Mouse (Mus musculus): ENCODE results near the gene Stk17b. TPM values are rescaled to one million over a fixed set of nuclear protein-coding genes. Genes with fewer than 3 reads are reported as not detected.

Stk17b gene
- polyA plus RNA-seq, 1 experiment = 33.1 TPM

DNA sequence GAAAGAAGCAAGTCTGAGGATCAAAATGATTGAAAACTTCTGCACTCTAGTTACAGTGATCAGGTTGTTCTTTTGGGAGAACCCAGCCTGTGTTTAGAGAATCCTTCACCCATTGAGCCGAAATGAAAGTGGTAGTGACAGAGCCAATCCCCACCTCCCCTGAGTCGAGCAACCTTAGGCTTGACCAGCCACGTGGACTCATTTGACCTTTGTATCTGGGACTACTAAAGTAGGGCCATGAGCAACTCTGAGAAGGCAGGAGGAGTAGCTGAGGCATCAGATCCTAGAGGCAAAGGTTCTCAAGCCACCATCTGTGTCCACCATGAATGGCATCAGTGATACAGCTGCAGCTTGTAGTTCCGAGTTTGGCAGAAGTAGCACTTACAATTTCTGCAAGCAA, 10.6 kb upstream of the Stk17b start:
- TF ChIP-seq CTCF (IDR thresholded peaks at IDR 0.05; ENCODE audit: control insufficient read depth, insufficient read depth, low read length) (no peak), POLR2A (IDR thresholded peaks at IDR 0.05; ENCODE audit: borderline replicate concordance, control insufficient read depth, low read depth, low read length) (no peak)
- WGBS = 77% methylated on average over 4 of the region's 4 CpGs
- peaks cover 1% of the 10 kb centered on the region; the same call in 1 of the 2 replicates for H3K4me1 ChIP-seq (ENCODE audit: control insufficient read depth, insufficient read depth, low read length)
- no peak overlapping the region for H3K4me3 ChIP-seq (replicated peaks; ENCODE audit: control insufficient read depth, low read depth, low read length)
- no peak overlapping the region for H3K27ac ChIP-seq (ENCODE audit: control insufficient read depth, insufficient read depth, low read depth, low read length, poor library complexity)

DNA sequence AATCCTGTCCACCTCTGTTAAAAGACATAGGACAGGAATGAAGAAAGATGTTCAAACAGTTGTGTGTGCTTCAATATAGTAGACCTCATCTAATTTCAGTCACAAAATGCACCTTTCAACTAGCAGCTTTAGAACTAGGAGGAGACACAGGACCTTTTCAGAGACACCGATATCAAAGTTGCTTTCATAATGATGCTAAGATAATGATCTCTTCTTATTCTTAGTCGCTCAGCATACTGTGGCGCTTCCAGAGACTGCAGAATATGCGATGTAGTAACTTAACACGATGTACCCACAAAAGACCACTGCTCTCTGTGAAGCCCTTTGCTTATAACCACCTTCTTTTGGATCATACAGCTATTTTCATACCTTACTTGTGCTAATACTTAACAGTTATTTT, 10.1 kb upstream of the Stk17b start:
- Histone ChIP-seq H3K27ac (ENCODE audit: control insufficient read depth, insufficient read depth, low read depth, low read length, poor library complexity) (no peak overlapping the region), H3K4me1 (ENCODE audit: control insufficient read depth, insufficient read depth, low read length) (peaks cover 1% of the 10 kb centered on the region; the same call in 1 of the 2 replicates), H3K4me3 (replicated peaks; ENCODE audit: control insufficient read depth, low read depth, low read length) (no peak overlapping the region)
- TF ChIP-seq POLR2A (IDR thresholded peaks at IDR 0.05; ENCODE audit: borderline replicate concordance, control insufficient read depth, low read depth, low read length) (no peak), CTCF (IDR thresholded peaks at IDR 0.05; ENCODE audit: control insufficient read depth, insufficient read depth, low read length) (no peak)
- WGBS = 81% methylated on average over 5 of the region's 5 CpGs

DNA sequence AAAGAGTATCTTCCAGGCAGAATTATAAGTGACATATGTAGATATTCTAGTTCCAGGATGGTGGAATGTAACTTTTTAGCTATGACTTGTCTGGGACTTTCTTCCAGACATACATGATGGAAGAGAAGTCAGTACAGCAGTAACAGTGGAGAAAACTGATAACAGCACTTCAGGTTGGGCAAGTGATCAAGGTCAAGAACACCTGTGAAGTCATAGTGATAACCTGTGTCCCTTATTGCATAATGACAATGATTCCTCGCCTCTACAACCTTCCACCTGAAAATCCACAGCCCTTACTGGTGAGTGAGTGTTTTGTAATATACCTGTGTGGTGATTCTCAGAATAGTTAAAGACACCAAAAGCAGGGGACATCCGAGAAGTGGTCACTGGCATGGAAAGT, 9.3 kb upstream of the Stk17b start:
- no peak overlapping the region for H3K4me3 ChIP-seq (replicated peaks; ENCODE audit: control insufficient read depth, low read depth, low read length)
- no peak overlapping the region for H3K27ac ChIP-seq (ENCODE audit: control insufficient read depth, insufficient read depth, low read depth, low read length, poor library complexity)
- peaks cover 1% of the 10 kb centered on the region; the same call in 1 of the 2 replicates for H3K4me1 ChIP-seq (ENCODE audit: control insufficient read depth, insufficient read depth, low read length)
- 76% methylated on average over 2 of the region's 2 CpGs for WGBS
- TF ChIP-seq POLR2A (IDR thresholded peaks at IDR 0.05; ENCODE audit: borderline replicate concordance, control insufficient read depth, low read depth, low read length) (no peak), CTCF (IDR thresholded peaks at IDR 0.05; ENCODE audit: control insufficient read depth, insufficient read depth, low read length) (no peak)

DNA sequence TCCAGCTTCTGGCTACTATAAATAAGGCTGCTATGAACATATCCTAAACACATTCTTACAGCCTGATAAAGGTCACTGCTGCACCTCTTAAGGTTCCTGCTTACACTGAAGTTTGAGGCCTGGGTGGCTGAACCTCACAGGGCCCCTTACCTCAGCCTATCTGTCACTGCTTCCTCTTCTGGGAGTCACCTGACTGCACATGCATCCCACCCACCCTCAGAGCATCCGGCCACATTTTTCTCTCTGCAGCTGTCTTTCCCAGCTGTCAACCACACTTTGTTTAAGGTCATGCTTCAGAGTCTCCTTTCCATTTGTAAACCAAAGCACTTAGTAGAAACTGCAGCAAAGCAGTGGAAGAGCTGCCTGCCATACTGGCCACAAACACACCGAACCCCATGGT, 6.3 kb upstream of the Stk17b start:
- peak overlapping the region; percentile 77; the same call in 1 of the 2 replicates for H3K27ac ChIP-seq (ENCODE audit: control insufficient read depth, insufficient read depth, low read depth, low read length, poor library complexity)
- H3K4me1 ChIP-seq (ENCODE audit: control insufficient read depth, insufficient read depth, low read length) = peaks cover 1% of the 10 kb centered on the region; the same call in 1 of the 2 replicates
- H3K4me3 ChIP-seq (replicated peaks; ENCODE audit: control insufficient read depth, low read depth, low read length) = no peak overlapping the region
- no peak for TF ChIP-seq POLR2A (IDR thresholded peaks at IDR 0.05; ENCODE audit: borderline replicate concordance, control insufficient read depth, low read depth, low read length)
- TF ChIP-seq CTCF (IDR thresholded peaks at IDR 0.05; ENCODE audit: control insufficient read depth, insufficient read depth, low read length) = no peak
- 35% methylated on average over 2 of the region's 2 CpGs for WGBS

DNA sequence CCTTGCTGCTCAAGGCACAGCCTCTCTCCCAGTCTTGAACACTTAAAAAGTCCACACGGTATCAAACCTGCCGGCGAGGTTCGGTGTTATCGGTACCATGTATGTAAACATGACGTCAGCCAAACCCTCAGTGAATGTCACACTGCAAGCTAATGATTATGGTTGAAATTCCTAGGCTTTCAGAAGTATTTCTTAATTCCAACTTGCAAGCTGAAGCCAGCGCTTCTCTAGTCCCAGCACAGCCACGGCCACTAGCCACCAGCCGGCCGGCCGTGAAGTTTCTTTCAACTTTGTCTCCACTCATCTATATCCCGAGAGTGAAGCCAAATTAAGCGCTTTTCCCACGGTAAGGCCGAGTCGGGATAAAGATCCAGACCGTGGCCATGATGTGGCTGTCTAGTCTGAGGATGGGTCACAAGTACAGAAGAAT, 718 bp downstream of the Stk17b start:
- H3K27ac ChIP-seq (ENCODE audit: control insufficient read depth, insufficient read depth, low read depth, low read length, poor library complexity) = peak overlapping the region; percentile 100
- TF ChIP-seq CTCF (IDR thresholded peaks at IDR 0.05; ENCODE audit: control insufficient read depth, insufficient read depth, low read length) (no peak), POLR2A (IDR thresholded peaks at IDR 0.05; ENCODE audit: borderline replicate concordance, control insufficient read depth, low read depth, low read length) (no peak)
- under 1% methylated on average over 17 of the region's 17 CpGs for WGBS
- peak overlapping the region; percentile 92 for H3K4me3 ChIP-seq (replicated peaks; ENCODE audit: control insufficient read depth, low read depth, low read length)
- no peaks in the 10 kb centered on the region for H3K4me1 ChIP-seq (ENCODE audit: control insufficient read depth, insufficient read depth, low read length)

DNA sequence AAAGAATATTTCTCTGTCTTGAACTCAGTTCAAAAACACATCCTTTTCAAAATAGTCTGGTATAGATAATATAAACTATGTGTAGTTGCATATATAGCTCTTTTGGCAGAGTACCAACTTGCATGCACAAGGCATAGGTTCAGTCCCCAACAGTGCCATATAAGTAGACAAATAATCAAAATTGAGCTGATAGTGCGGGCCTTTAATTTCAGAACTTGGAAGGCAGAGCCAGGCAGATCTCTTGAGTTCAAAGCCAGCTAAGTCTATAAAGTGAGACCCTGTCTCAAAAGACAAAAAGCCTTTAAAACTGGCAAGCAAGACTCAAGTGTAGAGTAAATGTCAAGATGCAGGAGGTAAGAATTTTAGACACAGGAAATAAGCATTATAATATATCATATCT, 2.1 kb downstream of the Stk17b start:
- Histone ChIP-seq H3K4me3 (replicated peaks; ENCODE audit: control insufficient read depth, low read depth, low read length) (peak overlapping the region; percentile 2), H3K4me1 (ENCODE audit: control insufficient read depth, insufficient read depth, low read length) (no peaks in the 10 kb centered on the region; the same call in 1 of the 2 replicates), H3K27ac (ENCODE audit: control insufficient read depth, insufficient read depth, low read depth, low read length, poor library complexity) (no peak overlapping the region)
- TF ChIP-seq POLR2A (IDR thresholded peaks at IDR 0.05; ENCODE audit: borderline replicate concordance, control insufficient read depth, low read depth, low read length) (no peak), CTCF (IDR thresholded peaks at IDR 0.05; ENCODE audit: control insufficient read depth, insufficient read depth, low read length) (no peak)
- 75% methylated on average over 1 of the region's 1 CpGs for WGBS

DNA sequence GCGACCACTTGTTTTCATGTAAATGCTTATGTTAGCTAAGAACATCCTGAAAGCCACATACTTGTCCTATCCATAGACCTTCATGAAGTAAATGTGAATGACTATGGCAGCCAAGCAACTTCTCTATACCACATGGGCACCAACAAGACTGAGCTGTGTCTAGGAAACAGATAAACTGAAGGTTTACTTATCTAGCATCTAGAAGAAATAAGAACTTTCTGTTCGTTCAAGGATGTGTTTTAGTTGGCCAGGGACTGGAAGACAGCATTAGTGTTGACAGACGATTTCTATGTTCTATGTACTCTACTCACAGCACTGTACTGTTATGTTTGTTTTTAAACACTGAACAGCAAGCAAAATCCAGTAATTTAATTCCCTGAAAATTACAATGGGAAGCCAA, 2.9 kb downstream of the Stk17b start:
- Histone ChIP-seq H3K4me1 (ENCODE audit: control insufficient read depth, insufficient read depth, low read length) (no peaks in the 10 kb centered on the region; the same call in 1 of the 2 replicates), H3K27ac (ENCODE audit: control insufficient read depth, insufficient read depth, low read depth, low read length, poor library complexity) (peak overlapping the region; percentile 30; the same call in 1 of the 2 replicates), H3K4me3 (replicated peaks; ENCODE audit: control insufficient read depth, low read depth, low read length) (peak overlapping the region; percentile 68)
- WGBS = 57% methylated on average over 3 of the region's 3 CpGs
- TF ChIP-seq POLR2A (IDR thresholded peaks at IDR 0.05; ENCODE audit: borderline replicate concordance, control insufficient read depth, low read depth, low read length) (no peak), CTCF (IDR thresholded peaks at IDR 0.05; ENCODE audit: control insufficient read depth, insufficient read depth, low read length) (no peak)

DNA sequence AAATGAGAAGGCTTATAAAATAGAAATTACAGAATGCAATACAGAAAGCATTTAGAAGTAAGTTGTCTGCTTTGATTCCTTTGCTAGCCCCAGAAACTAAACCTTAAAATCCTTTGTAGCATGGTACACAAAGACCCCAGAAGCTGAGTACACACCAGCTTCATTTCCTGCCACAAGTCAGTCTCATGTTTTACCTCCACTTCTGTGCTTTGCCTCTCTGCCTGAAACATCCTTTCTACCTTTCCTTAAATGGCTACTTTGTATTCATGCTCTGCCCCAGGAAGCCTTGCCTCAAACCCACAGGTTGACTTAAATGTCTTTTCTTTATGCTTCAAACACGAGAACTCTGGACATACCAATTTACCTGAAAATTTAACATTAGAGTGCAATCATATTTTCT, 3.7 kb downstream of the Stk17b start:
- Histone ChIP-seq H3K27ac (ENCODE audit: control insufficient read depth, insufficient read depth, low read depth, low read length, poor library complexity) (no peak overlapping the region), H3K4me1 (ENCODE audit: control insufficient read depth, insufficient read depth, low read length) (no peaks in the 10 kb centered on the region; the same call in 1 of the 2 replicates), H3K4me3 (replicated peaks; ENCODE audit: control insufficient read depth, low read depth, low read length) (no peak overlapping the region)
- WGBS = 30% methylated on average over 1 of the region's 1 CpGs
- TF ChIP-seq CTCF (IDR thresholded peaks at IDR 0.05; ENCODE audit: control insufficient read depth, insufficient read depth, low read length) (no peak), POLR2A (IDR thresholded peaks at IDR 0.05; ENCODE audit: borderline replicate concordance, control insufficient read depth, low read depth, low read length) (no peak)
